Mouse (Mus musculus) CD4-positive, CD25-positive, alpha-beta regulatory T cell (primary cell): ENCODE data around the gene Gm49396. TPM values are rescaled to one million over a fixed set of nuclear protein-coding genes. Genes with fewer than 3 reads are reported as not detected.

Experiments
- polyA plus RNA-seq: library from polyadenylated mRNA; unstranded; fragments of 100-300 nt; shearing (Covaris generic); gene quantifications from one replicate; pipeline ENCODE4 v1.2.1, GENCODE M21; 2017

Gm49396 gene
- 86.6 TPM for polyA plus RNA-seq

GRCm38 (mm10) chr7:30563117-30563905 lies at the start of gene Gm49396, which contains the start of the genes U2af1l4 and Psenen:
Gene Gm49396, plus strand, starts transcription at chr7:30563344.
Gene U2af1l4, plus strand, starts transcription at chr7:30563301.
Gene Psenen, minus strand, starts transcription at chr7:30563627.

GRCm38 (mm10) chr7:30534633-30535577 lies 28.2 kb upstream of the Gm49396 start, which contains the start of gene Arhgap33:
Gene Arhgap33, minus strand, starts transcription at chr7:30535060.

GRCm38 (mm10) chr7:30552102-30553020 lies 10.8 kb upstream of the Gm49396 start, which contains the start of the genes Hspb6 and Proser3:
Gene Hspb6, plus strand, starts transcription at chr7:30552178.
Gene Proser3, minus strand, starts transcription at chr7:30552299.

GRCm38 (mm10) chr7:30559443-30559954 lies 3.6 kb upstream of the Gm49396 start, which contains the start of gene Lin37:
Gene Lin37, minus strand, starts transcription at chr7:30559838.

GRCm38 (mm10) chr7:30564970-30565571 lies 1.9 kb downstream of the Gm49396 start, which contains the start of gene Igflr1:
Gene Igflr1, plus strand, starts transcription at chr7:30565427.

GRCm38 (mm10) chr7:30588676-30589434 lies 25.7 kb downstream of the Gm49396 start, which contains the start of gene Kmt2b:
Gene Kmt2b, minus strand, starts transcription at chr7:30588726.

GRCm38 (mm10) chr7:30598786-30599185 lies 35.6 kb downstream of the Gm49396 start, which contains the start of gene Zbtb32:
Gene Zbtb32, minus strand, starts transcription at chr7:30598909.

GRCm38 (mm10) chr7:30612654-30613402 lies 49.7 kb downstream of the Gm49396 start, which contains the start of gene Upk1a:
Gene Upk1a, minus strand, starts transcription at chr7:30612847.

Other genes starting within 250 kb of the Gm49396 start
- 15.5 TPM for gene Syne4, start 248.5 kb upstream of the Gm49396 start, polyA plus RNA-seq
- not detected for gene E130208F15Rik, start 241.6 kb upstream of the Gm49396 start, polyA plus RNA-seq
- gene Sdhaf1, start 239.4 kb upstream of the Gm49396 start, polyA plus RNA-seq, result 64.6 TPM
- not detected for gene Lrfn3, start 200.6 kb upstream of the Gm49396 start, polyA plus RNA-seq
- gene Tyrobp, start 149.6 kb upstream of the Gm49396 start, polyA plus RNA-seq, result 5.5 TPM
- 409 TPM for gene Hcst, start 143.5 kb upstream of the Gm49396 start, polyA plus RNA-seq
- gene Nfkbid, start 141.6 kb upstream of the Gm49396 start, polyA plus RNA-seq, result 99.8 TPM
- gene Aplp1, start 117.8 kb upstream of the Gm49396 start, polyA plus RNA-seq, result 17.8 TPM
- gene Kirrel2, start 105.7 kb upstream of the Gm49396 start, polyA plus RNA-seq, result not detected
- gene Nphs1, start 105.0 kb upstream of the Gm49396 start, polyA plus RNA-seq, result not detected
- not detected for gene Prodh2, start 69.7 kb upstream of the Gm49396 start, polyA plus RNA-seq
- gene Arhgap33, start 28.3 kb upstream of the Gm49396 start, polyA plus RNA-seq, result 1.2 TPM
- 4.2 TPM for gene Hspb6, start 11.2 kb upstream of the Gm49396 start, polyA plus RNA-seq
- gene Proser3, start 11.0 kb upstream of the Gm49396 start, polyA plus RNA-seq, result 9.9 TPM
- 89.4 TPM for gene Lin37, start 3.5 kb upstream of the Gm49396 start, polyA plus RNA-seq
- gene U2af1l4, start within 50 bp of the Gm49396 start, polyA plus RNA-seq, result 47.2 TPM
- gene Psenen, start 283 bp downstream of the Gm49396 start, polyA plus RNA-seq, result 217 TPM
- gene Igflr1, start 2.1 kb downstream of the Gm49396 start, polyA plus RNA-seq, result 150 TPM
- 15.9 TPM for gene Kmt2b, start 25.4 kb downstream of the Gm49396 start, polyA plus RNA-seq
- 11.7 TPM for gene Zbtb32, start 35.6 kb downstream of the Gm49396 start, polyA plus RNA-seq
- 0.83 TPM for gene Upk1a, start 49.5 kb downstream of the Gm49396 start, polyA plus RNA-seq
- gene Cox6b1, start 62.8 kb downstream of the Gm49396 start, polyA plus RNA-seq, result 581 TPM
- gene Etv2, start 72.5 kb downstream of the Gm49396 start, polyA plus RNA-seq, result not detected
- 204 TPM for gene Rbm42, start 87.0 kb downstream of the Gm49396 start, polyA plus RNA-seq
- gene Haus5, start 101.7 kb downstream of the Gm49396 start, polyA plus RNA-seq, result 37.3 TPM
- not detected for gene Pmis2, start 108.3 kb downstream of the Gm49396 start, polyA plus RNA-seq
- gene 2200002J24Rik, start 135.6 kb downstream of the Gm49396 start, polyA plus RNA-seq, result not detected
- not detected for gene Atp4a, start 148.9 kb downstream of the Gm49396 start, polyA plus RNA-seq
- gene Tmem147, start 166.2 kb downstream of the Gm49396 start, polyA plus RNA-seq, result 116 TPM
- gene Gapdhs, start 180.3 kb downstream of the Gm49396 start, polyA plus RNA-seq, result 0.36 TPM
- 1.1 TPM for gene Sbsn, start 188.1 kb downstream of the Gm49396 start, polyA plus RNA-seq
- not detected for gene Dmkn, start 200.4 kb downstream of the Gm49396 start, polyA plus RNA-seq
- gene Krtdap, start 224.6 kb downstream of the Gm49396 start, polyA plus RNA-seq, result not detected